Mouse (Mus musculus) heart, embryonic 12.5 days (tissue): ENCODE results near the gene Nobox. TPM values are rescaled to one million over a fixed set of nuclear protein-coding genes. Genes with fewer than 3 reads are reported as not detected.
A peak's percentile ranks its signal among the peaks of the same experiment; 100 is the strongest.

Source experiments
- ATAC-seq: fragments of 200-750 bp; cut with Nextera tagmentation; 2 replicates; pipeline ENCODE4 v1.8.0; 2017; ENCODE audit warnings: moderate TSS enrichment, moderate library complexity; ENCODE audit not compliant: insufficient number of reproducible peaks, low FRiP score
- H3K27ac ChIP-seq: fragments of 300-500 bp; sonication (generic); 2 replicates; pipeline ENCODE4 v1.5.1; 2016; ENCODE audit warnings: mild to moderate bottlenecking, moderate library complexity; ENCODE audit not compliant: poor library complexity, severe bottlenecking
- H3K27me3 ChIP-seq: fragments of 300-500 bp; sonication (generic); replicated peaks from 2 replicates; pipeline ENCODE4 v1.6.1; 2016; ENCODE audit warnings: mild to moderate bottlenecking, moderate library complexity
- H3K36me3 ChIP-seq: fragments of 300-500 bp; sonication (generic); 2 replicates; pipeline ENCODE4 v1.6.1; 2016; ENCODE audit warnings: mild to moderate bottlenecking, moderate library complexity
- H3K4me1 ChIP-seq: fragments of 300-500 bp; sonication (generic); replicated peaks from 2 replicates; pipeline ENCODE4 v1.6.1; 2016; ENCODE audit warnings: mild to moderate bottlenecking
- H3K4me2 ChIP-seq: fragments of 300-500 bp; sonication (generic); 2 replicates; pipeline ENCODE4 v1.6.1; 2016; ENCODE audit warnings: mild to moderate bottlenecking, moderate library complexity
- H3K4me3 ChIP-seq: fragments of 300-500 bp; sonication (generic); 2 replicates; pipeline ENCODE4 v1.5.1; 2016; ENCODE audit warnings: mild to moderate bottlenecking
- H3K9ac ChIP-seq: fragments of 300-500 bp; sonication (generic); 2 replicates; pipeline ENCODE4 v1.6.1; 2016; ENCODE audit warnings: mild to moderate bottlenecking, moderate library complexity
- H3K9me3 ChIP-seq: fragments of 300-500 bp; sonication (generic); replicated peaks from 2 replicates; pipeline ENCODE4 v1.6.1; 2016; ENCODE audit warnings: mild to moderate bottlenecking, moderate library complexity
- WGBS: fragments of 180-500 bp; shearing (Covaris S2); methylation state at CpG from one replicate; pipeline ENCODE4 v1.1.7; 2016; 5-methylcytosine and 5-hydroxymethylcytosine counted together
- polyA plus RNA-seq: library from polyadenylated mRNA; unstranded; fragments of >200 nt; fragmentation: Nextera tagmentation; extraction: Ambion mirVana; gene quantifications from 2 replicates; pipeline ENCODE4 v1.2.1, GENCODE M21; 2016

Nobox gene
- polyA plus RNA-seq, 1 experiment from 2014 or later, result not detected

GRCm38 (mm10) chr6:43274123-43274522 lies 35.2 kb downstream of the Nobox start:
- H3K9ac ChIP-seq, result no peak overlapping the region
- H3K36me3 ChIP-seq, result peaks cover 13% of the 10 kb centered on the region
- no peak overlapping the region for H3K4me3 ChIP-seq
- 78% methylated on average over 4 of the region's 4 CpGs for WGBS
- H3K27ac ChIP-seq, result no peak overlapping the region
- no peaks in the 10 kb centered on the region for H3K9me3 ChIP-seq
- H3K4me2 ChIP-seq, result no peak overlapping the region
- H3K27me3 ChIP-seq, result no peaks in the 10 kb centered on the region
- no peak for ATAC-seq
- no peaks in the 10 kb centered on the region for H3K4me1 ChIP-seq

DNA sequence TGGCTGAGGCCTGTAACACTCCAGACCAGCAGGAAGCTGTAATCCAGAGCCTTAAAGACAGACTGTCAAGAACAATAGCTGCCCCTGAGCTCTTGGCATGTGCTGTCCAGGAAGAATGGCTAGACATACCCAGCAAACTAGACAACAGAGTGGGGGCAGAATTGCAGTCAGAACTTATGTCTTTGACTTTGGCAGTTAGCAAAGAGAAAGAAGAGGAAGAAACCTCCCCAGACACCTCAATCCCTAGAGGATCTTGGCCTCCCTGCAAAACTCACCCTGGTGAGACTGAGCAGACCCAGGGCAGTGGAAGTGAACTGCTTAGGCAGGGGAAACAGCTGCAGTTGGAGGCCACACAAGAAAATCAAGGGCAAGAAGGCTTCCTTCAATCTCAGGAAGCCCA lies 36.8 kb downstream of the Nobox start:
- Histone ChIP-seq H3K9ac (no peak overlapping the region), H3K4me2 (no peak overlapping the region), H3K4me3 (no peak overlapping the region), H3K36me3 (peaks cover 13% of the 10 kb centered on the region), H3K4me1 (no peaks in the 10 kb centered on the region), H3K27me3 (no peaks in the 10 kb centered on the region), H3K9me3 (no peaks in the 10 kb centered on the region), H3K27ac (peak overlapping the region; percentile 76)
- peak; percentile 48; the same call in 1 of the 2 replicates for ATAC-seq

DNA sequence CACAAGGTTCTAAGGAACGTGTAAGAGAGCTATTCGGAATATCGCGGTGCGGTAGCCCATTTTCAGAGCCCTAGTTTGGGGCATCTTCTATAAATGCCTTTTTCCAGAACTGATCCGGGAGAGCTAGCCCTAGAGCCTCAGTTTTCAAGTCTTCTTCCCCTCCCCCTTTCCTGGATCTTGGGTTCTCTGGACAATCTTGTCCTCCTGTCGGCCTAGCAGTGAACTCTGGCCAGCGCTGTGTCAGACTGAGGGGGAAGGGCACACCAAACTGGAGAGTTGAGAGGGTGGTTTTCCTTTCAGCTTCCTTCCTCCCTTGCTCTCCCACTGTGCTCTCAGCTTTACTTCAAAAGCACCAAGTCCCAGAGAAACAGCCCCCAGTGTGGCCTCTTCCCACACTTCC lies 43.0 kb downstream of the Nobox start:
- Histone ChIP-seq H3K36me3 (no peaks in the 10 kb centered on the region), H3K4me2 (peak overlapping the region; percentile 84), H3K4me1 (0 out of 2 replicates have a peak, but pooled peaks cover 7% of the 10 kb centered on the region), H3K27ac (peak overlapping the region; percentile 66), H3K27me3 (no peaks in the 10 kb centered on the region), H3K9ac (peak overlapping the region; percentile 83), H3K4me3 (peak overlapping the region; percentile 73), H3K9me3 (no peaks in the 10 kb centered on the region)
- 5% methylated on average over 8 of the region's 8 CpGs for WGBS
- ATAC-seq, result peak; percentile 83

DNA sequence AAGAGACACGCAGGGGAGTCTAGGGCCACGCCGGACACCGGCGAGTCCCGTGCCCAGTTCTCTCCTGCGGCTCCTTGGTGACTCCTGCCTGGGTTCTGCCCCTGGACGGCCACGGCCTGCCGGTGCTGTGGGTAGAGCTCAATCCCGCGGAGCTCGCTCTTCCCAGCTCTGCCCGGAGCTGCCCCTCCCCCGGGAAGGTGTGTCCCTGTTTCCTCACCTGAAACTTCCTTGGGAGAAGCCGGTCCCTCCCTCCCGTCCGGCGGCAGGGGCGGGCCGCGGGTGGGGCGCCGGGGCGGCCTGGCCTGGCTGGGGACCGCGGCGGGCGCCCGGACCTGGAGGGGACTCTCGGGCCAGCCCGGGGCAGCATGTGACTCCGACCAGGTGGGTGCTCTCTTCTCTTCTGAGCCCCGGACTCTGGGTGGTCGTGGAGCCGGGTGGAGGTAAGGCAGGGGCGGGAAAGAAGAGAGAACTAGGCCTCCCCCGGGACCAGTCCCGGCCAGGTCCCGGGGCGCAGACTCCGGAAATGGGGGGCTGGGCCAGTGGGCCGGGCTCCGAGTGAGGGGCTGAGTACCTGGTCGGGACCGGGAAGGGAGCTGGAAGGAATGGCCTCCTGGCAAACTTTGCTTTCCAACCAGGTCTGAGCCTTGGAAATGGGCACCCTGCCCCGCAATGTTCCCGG lies 43.9 kb downstream of the Nobox start, which contains the start of gene Arhgef5:
Gene Arhgef5, plus strand, starts transcription at position 220 of the 679 bp plus-strand sequence.
- H3K4me2 ChIP-seq, result peak within 1 kb of the TSS; percentile 84
- WGBS, result under 1% methylated on average over 43 of the region's 48 CpGs
- peak; percentile 78 for ATAC-seq
- no peaks in the 10 kb centered on the region for H3K9me3 ChIP-seq
- H3K27ac ChIP-seq, result peak within 1 kb of the TSS; percentile 66
- H3K4me3 ChIP-seq, result peak within 1 kb of the TSS; percentile 73
- H3K4me1 ChIP-seq, result 0 out of 2 replicates have a peak, but pooled peaks cover 7% of the 10 kb centered on the region
- H3K9ac ChIP-seq, result peak within 1 kb of the TSS; percentile 83
- no peaks in the 10 kb centered on the region for H3K36me3 ChIP-seq
- H3K27me3 ChIP-seq, result no peaks in the 10 kb centered on the region

DNA sequence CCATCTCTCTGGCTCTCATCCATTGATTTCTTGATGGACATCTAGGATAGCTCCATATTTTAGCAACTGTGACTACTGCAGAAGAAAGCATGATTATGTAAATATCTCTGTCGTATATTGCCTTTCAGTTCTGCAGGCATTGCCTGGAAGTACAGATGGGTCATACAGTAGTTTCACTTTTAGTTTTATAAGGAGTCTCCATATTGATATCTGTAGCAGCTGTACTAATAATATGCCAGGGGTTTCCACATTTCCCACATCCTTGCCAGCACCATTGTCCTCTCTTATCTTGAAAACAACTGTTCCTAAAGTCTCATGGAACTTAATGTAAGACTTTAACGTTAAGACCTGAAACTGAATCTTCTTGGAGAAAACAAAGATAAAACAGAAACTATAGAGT lies 48.6 kb downstream of the Nobox start:
- no peaks in the 10 kb centered on the region for H3K36me3 ChIP-seq
- no peaks in the 10 kb centered on the region for H3K27me3 ChIP-seq
- WGBS, result 50% methylated on average over 2 of the region's 2 CpGs
- no peak for ATAC-seq
- no peak overlapping the region for H3K27ac ChIP-seq
- H3K4me2 ChIP-seq, result no peak overlapping the region
- no peak overlapping the region for H3K9ac ChIP-seq
- H3K4me1 ChIP-seq, result no peaks in the 10 kb centered on the region
- no peaks in the 10 kb centered on the region for H3K9me3 ChIP-seq
- no peak overlapping the region for H3K4me3 ChIP-seq

GRCm38 (mm10) chr6:43254193-43254926 lies 55.0 kb downstream of the Nobox start:
- no peaks in the 10 kb centered on the region for H3K36me3 ChIP-seq
- no peak overlapping the region for H3K4me2 ChIP-seq
- no peak overlapping the region for H3K27ac ChIP-seq
- ATAC-seq, result no peak
- 64% methylated on average over 7 of the region's 7 CpGs for WGBS
- H3K9ac ChIP-seq, result no peak overlapping the region
- H3K9me3 ChIP-seq, result no peaks in the 10 kb centered on the region
- no peaks in the 10 kb centered on the region for H3K27me3 ChIP-seq
- 0 out of 2 replicates have a peak, but pooled peaks cover 5% of the 10 kb centered on the region for H3K4me1 ChIP-seq
- H3K4me3 ChIP-seq, result no peak overlapping the region

Other genes starting within 250 kb of the Nobox start
- gene Olfr441, start 203.2 kb downstream of the Nobox start, polyA plus RNA-seq, result not detected in 2 replicates
- gene Olfr237-ps1, start 163.0 kb downstream of the Nobox start, polyA plus RNA-seq, result not detected in 2 replicates
- gene Olfr437, start 146.3 kb downstream of the Nobox start, polyA plus RNA-seq, result not detected in 2 replicates
- not detected in 2 replicates for gene Olfr13, start 137.4 kb downstream of the Nobox start, polyA plus RNA-seq
- gene Olfr435, start 112.4 kb downstream of the Nobox start, polyA plus RNA-seq, result not detected in 2 replicates
- gene Olfr434, start 96.5 kb downstream of the Nobox start, polyA plus RNA-seq, result not detected in 2 replicates
- not detected in 2 replicates for gene Olfr47, start 78.0 kb downstream of the Nobox start, polyA plus RNA-seq
- 8.6 and 8.9 TPM in 2 replicates for gene Arhgef5, start 44.0 kb downstream of the Nobox start, polyA plus RNA-seq